Mouse (Mus musculus) hindbrain, embryonic 13.5 days (tissue): Measurements from ENCODE around the gene Polr2l. TPM values are rescaled to one million over a fixed set of nuclear protein-coding genes. Genes with fewer than 3 reads are reported as not detected.
A peak's percentile ranks its signal among the peaks of the same experiment; 100 is the strongest.

Experiments
- ATAC-seq: fragments of 200-750 bp; cut with Nextera tagmentation; 2 replicates; pipeline ENCODE4 v1.8.0; 2017; ENCODE audit warnings: moderate TSS enrichment; ENCODE audit not compliant: low FRiP score
- H3K27ac ChIP-seq: fragments of 300-500 bp; sonication (generic); 2 replicates; pipeline ENCODE4 v1.5.1; 2015; ENCODE audit warnings: inconsistent platforms, mild to moderate bottlenecking, moderate library complexity
- H3K27me3 ChIP-seq: fragments of 300-500 bp; sonication (generic); 2 replicates; pipeline ENCODE4 v1.6.1; 2015; ENCODE audit warnings: mild to moderate bottlenecking, inconsistent platforms
- H3K36me3 ChIP-seq: fragments of 300-500 bp; sonication (generic); 2 replicates; pipeline ENCODE4 v1.6.1; 2015; ENCODE audit warnings: mild to moderate bottlenecking, inconsistent platforms
- H3K4me1 ChIP-seq: fragments of 300-500 bp; sonication (generic); replicated peaks from 2 replicates; pipeline ENCODE4 v1.6.1; 2015; ENCODE audit warnings: inconsistent platforms
- H3K4me2 ChIP-seq: fragments of 300-500 bp; sonication (generic); 2 replicates; pipeline ENCODE4 v1.6.1; 2015; ENCODE audit warnings: inconsistent platforms, mild to moderate bottlenecking, moderate library complexity
- H3K4me3 ChIP-seq: fragments of 300-500 bp; sonication (generic); 2 replicates; pipeline ENCODE4 v1.5.1; 2015; ENCODE audit warnings: mild to moderate bottlenecking, inconsistent platforms
- H3K9ac ChIP-seq: fragments of 300-500 bp; sonication (generic); 2 replicates; pipeline ENCODE4 v1.6.1; 2015; ENCODE audit warnings: mild to moderate bottlenecking, inconsistent platforms
- H3K9me3 ChIP-seq: fragments of 300-500 bp; sonication (generic); 2 replicates; pipeline ENCODE4 v1.6.1; 2016; ENCODE audit warnings: inconsistent platforms
- WGBS: fragments of 180-500 bp; shearing (Covaris S2); methylation state at CpG from one replicate; pipeline ENCODE4 v1.1.7; 2015; 5-methylcytosine and 5-hydroxymethylcytosine counted together
- polyA plus RNA-seq: library from polyadenylated mRNA; unstranded; fragments of >200 nt; fragmentation: Nextera tagmentation; extraction: Ambion mirVana; gene quantifications from 2 replicates; pipeline ENCODE4 v1.2.1, GENCODE M21; 2015

The Polr2l gene
- polyA plus RNA-seq, result 86.5 and 88.1 TPM in 2 replicates

DNA sequence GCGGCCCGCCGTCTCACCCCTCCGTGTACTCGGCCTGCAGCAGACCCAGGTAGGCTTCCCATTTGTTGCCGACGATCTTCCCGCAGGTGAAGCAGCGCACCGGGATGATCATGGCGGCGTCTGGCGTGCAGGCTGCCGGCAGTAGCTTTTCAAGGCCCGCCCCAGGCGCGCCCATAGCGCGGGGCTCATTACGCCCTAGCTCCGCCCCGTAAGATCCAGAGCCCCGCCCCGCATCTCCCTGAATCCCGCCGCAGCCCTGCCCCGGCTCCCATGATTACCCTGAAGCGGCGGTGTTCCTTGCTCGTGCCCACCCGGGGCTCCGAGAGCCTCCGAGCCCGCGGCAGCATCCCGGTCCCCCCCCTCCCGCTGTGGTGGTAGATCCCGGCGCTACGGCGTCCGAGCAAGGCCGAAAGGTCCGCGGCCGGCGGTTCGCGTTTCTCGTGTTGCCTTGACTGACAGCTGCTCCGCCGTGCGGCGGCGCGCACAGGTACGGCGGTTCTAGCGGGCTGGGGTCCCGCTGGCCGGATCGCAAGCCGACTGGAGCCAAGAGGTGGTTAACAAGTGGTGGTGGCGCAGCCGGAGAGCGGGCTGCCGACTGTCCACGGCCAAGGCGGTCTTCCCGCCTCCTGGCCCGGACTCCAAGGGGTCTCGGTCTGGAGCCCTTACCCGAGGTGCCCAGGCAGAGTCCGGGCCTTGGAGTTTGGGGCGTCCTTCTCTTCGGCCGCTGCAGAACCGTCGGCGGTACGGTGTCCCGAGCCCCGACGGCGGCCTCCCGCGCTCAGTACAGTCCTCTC is at the start of gene Polr2l, which contains the start of gene Tspan4:
Gene Polr2l, minus strand, starts transcription at position 122 of the 794 bp plus-strand sequence.
Gene Tspan4, plus strand, starts transcription at position 230 of the 794 bp plus-strand sequence.
- Histone ChIP-seq H3K27me3 (peaks cover 30% of the 10 kb centered on the region), H3K9ac (peak within 1 kb of the TSS; percentile 84), H3K4me3 (peak within 1 kb of the TSS; percentile 63), H3K36me3 (peaks cover 25% of the 10 kb centered on the region), H3K27ac (peak within 1 kb of the TSS; percentile 88), H3K4me1 (peaks cover 43% of the 10 kb centered on the region), H3K9me3 (no peaks in the 10 kb centered on the region), H3K4me2 (peak within 1 kb of the TSS; percentile 85)
- WGBS, result under 1% methylated on average over 85 of the region's 87 CpGs
- ATAC-seq, result peak; percentile 83

DNA sequence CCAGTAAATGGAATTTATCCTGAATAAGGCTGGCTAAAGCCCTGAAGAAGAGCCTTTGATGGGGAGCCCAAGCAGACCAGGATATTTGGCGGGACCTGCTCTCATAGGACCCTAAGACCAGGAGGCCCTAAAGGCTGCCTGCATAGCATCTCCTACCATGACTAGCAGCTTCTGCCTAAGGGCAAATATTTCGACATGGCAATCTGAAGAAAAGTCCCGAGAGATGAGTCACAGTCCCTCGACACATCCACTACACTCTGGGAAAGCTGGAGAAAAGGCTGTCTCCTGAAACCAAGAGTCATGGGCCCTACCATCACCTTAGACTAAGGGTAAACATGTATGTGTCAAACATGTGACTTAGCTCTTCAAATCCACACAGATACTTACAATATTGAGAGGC is 49.3 kb upstream of the Polr2l start:
- H3K9ac ChIP-seq, result no peak overlapping the region
- H3K27ac ChIP-seq, result no peak overlapping the region
- H3K36me3 ChIP-seq, result peaks cover 61% of the 10 kb centered on the region

DNA sequence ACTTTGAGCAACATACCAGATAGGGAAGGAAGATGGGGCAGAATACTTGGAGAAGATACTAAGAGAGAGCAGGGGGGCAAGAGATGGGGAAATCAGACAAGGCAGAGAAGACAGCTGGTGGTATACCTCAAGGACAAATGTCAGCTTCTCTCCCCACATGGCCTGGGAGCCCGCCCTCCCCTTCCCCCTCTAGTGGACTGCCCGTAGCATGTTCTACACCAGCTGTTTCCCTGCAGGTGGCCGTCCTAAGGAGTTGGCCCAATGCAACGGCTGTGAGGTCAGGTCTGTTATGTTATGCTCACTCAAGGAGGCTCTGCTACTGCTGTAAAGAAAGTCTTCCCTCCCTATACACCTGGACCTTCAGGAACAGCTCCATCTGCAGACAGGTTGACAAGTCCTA is 48.1 kb upstream of the Polr2l start:
- H3K9ac ChIP-seq, result no peak overlapping the region
- H3K36me3 ChIP-seq, result peaks cover 60% of the 10 kb centered on the region
- H3K4me2 ChIP-seq, result no peak overlapping the region
- WGBS, result 48% methylated on average over 4 of the region's 4 CpGs
- ATAC-seq, result no peak
- H3K9me3 ChIP-seq, result no peaks in the 10 kb centered on the region
- peaks cover 5% of the 10 kb centered on the region; the same call in 1 of the 2 replicates for H3K4me1 ChIP-seq
- H3K4me3 ChIP-seq, result no peak overlapping the region
- no peaks in the 10 kb centered on the region for H3K27me3 ChIP-seq
- no peak overlapping the region for H3K27ac ChIP-seq

More for the DNA sequence above, 49.3 kb upstream of the Polr2l start:
- H3K4me2 ChIP-seq, result no peak overlapping the region
- no peak overlapping the region for H3K4me3 ChIP-seq
- no peaks in the 10 kb centered on the region for H3K27me3 ChIP-seq
- H3K4me1 ChIP-seq, result peaks cover 5% of the 10 kb centered on the region; the same call in 1 of the 2 replicates
- 88% methylated on average over 4 of the region's 4 CpGs for WGBS
- H3K9me3 ChIP-seq, result no peaks in the 10 kb centered on the region
- no peak for ATAC-seq

DNA sequence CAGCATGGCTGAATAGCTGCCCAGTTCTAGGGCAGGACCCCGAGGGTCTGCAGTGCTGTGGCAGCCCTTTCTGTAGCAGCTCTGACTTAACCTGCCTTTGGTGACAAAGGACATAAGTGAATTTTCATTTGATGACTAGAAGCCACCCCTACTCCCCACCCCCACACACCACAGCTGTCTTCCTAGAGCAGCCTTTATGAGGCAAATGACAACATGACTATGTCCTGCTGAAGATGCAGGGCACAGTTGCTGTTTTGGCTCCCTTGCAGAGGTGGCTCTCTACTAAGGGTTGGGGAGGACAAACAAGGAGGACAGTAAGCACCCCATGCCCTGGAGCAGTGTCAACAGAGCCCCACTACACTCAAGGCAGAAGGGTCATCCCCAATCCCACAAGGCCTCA is 44.9 kb upstream of the Polr2l start:
- Histone ChIP-seq H3K9ac (no peak overlapping the region), H3K36me3 (peaks cover 68% of the 10 kb centered on the region)

DNA sequence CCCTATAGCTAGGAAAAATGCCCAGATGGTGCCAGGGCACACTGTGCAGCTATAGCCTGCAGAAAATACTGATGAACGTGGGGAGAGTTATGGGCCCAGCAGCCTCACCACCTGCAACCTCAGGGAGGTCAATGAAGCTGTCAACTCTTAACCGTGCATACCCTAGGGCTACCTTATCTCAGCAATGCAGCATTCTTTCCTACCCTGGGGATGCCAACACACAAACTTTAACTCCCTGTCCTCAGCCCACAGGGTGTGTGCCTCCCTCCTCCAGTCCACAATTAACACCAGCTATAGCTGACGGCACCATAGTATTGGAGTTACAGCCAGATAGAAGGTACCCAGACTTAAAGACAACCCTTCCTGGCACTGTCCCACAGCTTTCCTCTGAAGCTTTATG is 44.0 kb upstream of the Polr2l start:
- Histone ChIP-seq H3K4me1 (no peaks in the 10 kb centered on the region; the same call in 1 of the 2 replicates), H3K27me3 (no peaks in the 10 kb centered on the region), H3K9ac (no peak overlapping the region), H3K36me3 (peaks cover 74% of the 10 kb centered on the region), H3K4me3 (no peak overlapping the region), H3K4me2 (no peak overlapping the region), H3K9me3 (no peaks in the 10 kb centered on the region), H3K27ac (no peak overlapping the region)
- WGBS, result 72% methylated on average over 3 of the region's 3 CpGs
- no peak for ATAC-seq

More for the DNA sequence above, 44.9 kb upstream of the Polr2l start:
- WGBS, result 76% methylated on average over 1 of the region's 1 CpGs
- no peak overlapping the region for H3K4me2 ChIP-seq
- ATAC-seq, result no peak
- H3K4me3 ChIP-seq, result no peak overlapping the region
- peaks cover 1% of the 10 kb centered on the region; the same call in 1 of the 2 replicates for H3K4me1 ChIP-seq
- no peaks in the 10 kb centered on the region for H3K9me3 ChIP-seq
- H3K27me3 ChIP-seq, result no peaks in the 10 kb centered on the region
- no peak overlapping the region for H3K27ac ChIP-seq

DNA sequence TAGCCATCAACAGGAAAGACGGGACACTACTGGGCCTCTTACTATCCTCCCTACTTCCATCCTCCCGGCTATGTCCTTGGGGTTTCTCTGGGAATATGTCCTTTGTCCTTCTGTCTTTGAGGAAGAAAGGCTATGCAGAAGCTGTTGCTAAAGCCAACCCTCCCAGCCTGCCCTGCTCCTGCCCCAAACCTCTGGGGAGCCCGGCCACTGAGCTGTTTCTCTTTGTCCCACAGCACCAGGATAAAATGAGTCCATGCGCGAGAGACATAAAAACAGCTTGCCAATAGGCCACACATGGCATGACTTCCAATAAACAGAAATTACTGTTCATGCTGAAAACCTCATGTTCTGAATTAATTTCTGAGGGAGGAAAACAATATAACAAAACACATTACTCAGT is 43.4 kb upstream of the Polr2l start:
- Histone ChIP-seq H3K4me2 (no peak overlapping the region), H3K4me3 (no peak overlapping the region), H3K4me1 (no peaks in the 10 kb centered on the region; the same call in 1 of the 2 replicates), H3K27me3 (no peaks in the 10 kb centered on the region), H3K36me3 (peaks cover 80% of the 10 kb centered on the region), H3K9ac (no peak overlapping the region), H3K9me3 (no peaks in the 10 kb centered on the region), H3K27ac (0 out of 2 replicates have a peak overlapping the region, but pooled peaks have one; percentile 12)
- no peak for ATAC-seq
- WGBS, result 80% methylated on average over 5 of the region's 5 CpGs

DNA sequence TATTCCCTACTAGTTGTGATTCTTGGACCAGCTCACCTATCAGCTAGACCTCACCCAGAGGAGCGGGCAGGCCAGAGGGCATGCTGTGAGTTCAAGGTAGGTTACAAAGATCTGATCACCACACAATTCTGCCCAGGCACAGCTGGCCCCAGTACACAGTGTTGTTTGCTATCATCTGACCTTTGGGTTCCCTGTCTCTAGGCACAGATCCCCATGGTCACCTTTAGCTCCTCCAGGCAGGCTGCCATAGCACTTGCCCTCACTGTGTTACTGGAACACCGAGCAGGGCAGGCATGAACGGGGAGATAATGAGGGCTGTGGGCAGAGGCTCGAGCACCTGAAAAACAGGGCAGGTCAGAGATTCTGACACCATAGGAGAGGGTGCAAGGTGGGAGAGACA is 42.7 kb upstream of the Polr2l start:
- 89% methylated on average over 4 of the region's 4 CpGs for WGBS
- Histone ChIP-seq H3K4me1 (no peaks in the 10 kb centered on the region; the same call in 1 of the 2 replicates), H3K4me2 (no peak overlapping the region), H3K36me3 (peaks cover 83% of the 10 kb centered on the region), H3K9me3 (no peaks in the 10 kb centered on the region), H3K27me3 (no peaks in the 10 kb centered on the region), H3K4me3 (no peak overlapping the region), H3K27ac (no peak overlapping the region), H3K9ac (no peak overlapping the region)
- ATAC-seq, result no peak

DNA sequence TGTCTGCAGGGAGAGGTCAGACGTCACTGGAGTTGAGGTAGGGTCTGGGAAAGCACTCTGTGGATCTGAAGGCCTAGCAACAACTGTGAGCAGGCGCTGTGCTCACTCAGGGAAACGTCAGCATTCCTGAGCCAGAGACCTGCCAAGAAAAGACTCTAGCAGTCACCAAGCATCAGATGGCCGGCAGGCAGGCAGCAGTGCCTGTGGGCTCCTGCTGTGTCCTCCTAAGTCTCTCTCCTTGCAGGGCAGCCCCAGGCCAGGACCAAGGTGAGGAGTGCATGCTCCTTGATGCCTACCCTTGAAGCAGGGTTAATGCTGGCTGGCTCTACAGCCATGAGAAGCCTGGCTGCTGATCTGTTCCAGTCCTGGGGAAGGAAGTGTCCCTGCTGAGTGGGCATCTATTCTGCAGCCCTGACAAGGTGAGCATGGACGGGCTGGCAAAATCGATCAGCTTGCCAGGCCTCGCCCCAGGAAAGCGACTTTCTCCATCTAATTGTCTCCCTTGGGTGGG is 35.8 kb upstream of the Polr2l start:
- Histone ChIP-seq H3K4me2 (no peak overlapping the region), H3K36me3 (peaks cover 64% of the 10 kb centered on the region), H3K9ac (no peak overlapping the region), H3K4me1 (no peaks in the 10 kb centered on the region), H3K27ac (no peak overlapping the region), H3K4me3 (no peak overlapping the region), H3K27me3 (no peaks in the 10 kb centered on the region), H3K9me3 (no peaks in the 10 kb centered on the region)
- no peak for ATAC-seq
- WGBS, result 73% methylated on average over 8 of the region's 8 CpGs

DNA sequence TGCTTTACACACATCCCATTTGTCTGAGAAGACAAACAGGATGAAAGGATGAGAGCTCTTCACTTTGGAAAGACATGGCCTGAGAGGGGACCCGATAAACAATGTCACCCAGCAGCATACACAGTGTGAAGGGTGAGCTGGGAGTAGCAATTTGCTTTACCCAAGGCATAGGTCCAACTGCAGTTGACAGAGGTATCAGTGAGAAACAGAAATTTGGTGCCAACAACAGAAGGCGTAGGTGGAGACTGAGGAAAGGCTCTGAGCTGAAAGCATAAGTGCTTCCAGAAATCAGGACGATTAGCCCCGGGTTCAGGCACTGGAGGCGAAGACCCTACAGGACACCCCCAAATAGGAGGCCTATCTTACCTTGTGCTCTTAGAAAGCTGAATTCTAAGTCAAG is 35.3 kb upstream of the Polr2l start:
- H3K4me1 ChIP-seq, result no peaks in the 10 kb centered on the region
- H3K9ac ChIP-seq, result no peak overlapping the region
- H3K27me3 ChIP-seq, result no peaks in the 10 kb centered on the region
- H3K36me3 ChIP-seq, result peaks cover 58% of the 10 kb centered on the region
- no peaks in the 10 kb centered on the region for H3K9me3 ChIP-seq
- 92% methylated on average over 5 of the region's 5 CpGs for WGBS
- no peak overlapping the region for H3K4me2 ChIP-seq
- no peak for ATAC-seq
- H3K4me3 ChIP-seq, result no peak overlapping the region
- H3K27ac ChIP-seq, result no peak overlapping the region

DNA sequence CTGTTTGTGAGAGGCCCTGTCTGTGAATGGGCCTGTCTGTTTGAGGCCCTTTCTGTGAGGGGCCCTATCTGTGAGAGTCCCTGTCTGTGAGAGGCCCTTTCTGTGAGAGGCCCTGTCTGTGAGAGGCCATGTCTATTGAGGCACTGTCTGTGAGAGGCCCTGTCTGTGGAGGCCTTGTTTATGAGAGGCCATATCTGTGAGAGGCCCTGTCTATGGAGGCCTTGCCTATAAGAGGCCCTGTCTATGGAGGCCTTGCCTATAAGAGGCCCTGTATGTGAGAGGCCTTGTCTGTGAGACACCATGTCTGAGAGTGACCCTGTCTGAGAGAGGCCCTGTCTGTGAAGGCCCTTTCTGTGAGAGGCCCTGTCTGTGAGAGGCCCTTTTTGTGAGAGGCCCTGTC is 33.2 kb upstream of the Polr2l start:
- Histone ChIP-seq H3K36me3 (peaks cover 45% of the 10 kb centered on the region), H3K9ac (no peak overlapping the region), H3K4me3 (no peak overlapping the region), H3K27me3 (no peaks in the 10 kb centered on the region), H3K27ac (peak overlapping the region; percentile 30), H3K4me2 (no peak overlapping the region), H3K4me1 (no peaks in the 10 kb centered on the region), H3K9me3 (no peaks in the 10 kb centered on the region)
- no peak for ATAC-seq

DNA sequence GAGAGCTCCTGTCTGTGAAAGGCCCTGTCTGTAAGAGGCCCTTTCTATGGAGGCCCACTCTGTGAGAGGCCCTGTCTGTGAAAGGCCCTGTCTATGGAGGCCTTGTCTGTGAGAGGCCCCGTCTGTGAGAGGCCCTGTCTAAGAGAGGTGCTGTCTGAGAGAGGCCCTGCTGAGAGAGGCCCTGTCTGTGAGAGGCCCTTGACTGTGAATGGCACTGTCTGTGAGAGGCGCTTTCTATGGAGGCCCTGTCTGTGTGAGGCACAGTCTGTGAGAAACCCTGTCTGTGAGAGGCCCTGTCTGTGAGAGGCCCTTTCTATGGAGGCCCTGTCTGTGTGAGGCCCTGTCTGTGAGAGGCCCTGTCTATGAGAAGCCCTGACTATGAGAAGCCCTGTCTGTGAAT is 31.3 kb upstream of the Polr2l start:
- H3K36me3 ChIP-seq, result peaks cover 45% of the 10 kb centered on the region
- no peaks in the 10 kb centered on the region for H3K27me3 ChIP-seq
- no peak for ATAC-seq
- H3K27ac ChIP-seq, result no peak overlapping the region
- no peak overlapping the region for H3K4me3 ChIP-seq
- no peak overlapping the region for H3K9ac ChIP-seq
- 78% methylated on average over 2 of the region's 2 CpGs for WGBS
- no peaks in the 10 kb centered on the region for H3K4me1 ChIP-seq
- no peak overlapping the region for H3K4me2 ChIP-seq
- no peaks in the 10 kb centered on the region for H3K9me3 ChIP-seq

DNA sequence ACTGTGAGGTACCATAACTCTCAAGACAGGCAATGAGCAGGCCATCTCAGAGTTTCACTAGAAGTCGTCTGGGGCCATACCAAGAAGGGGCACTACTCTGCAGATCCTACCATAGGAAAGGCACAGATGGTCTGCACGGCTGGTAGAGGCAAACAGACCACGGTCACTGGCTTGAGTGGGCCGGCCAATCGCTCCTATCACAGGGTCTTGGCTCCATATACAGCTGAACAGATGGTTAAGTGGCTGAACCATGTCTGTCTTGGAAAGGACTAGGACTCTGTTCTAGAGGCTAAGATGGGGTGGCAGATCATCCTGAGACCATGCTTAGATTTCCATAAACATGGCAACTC is 27.6 kb upstream of the Polr2l start:
- Histone ChIP-seq H3K27me3 (no peaks in the 10 kb centered on the region), H3K4me2 (no peak overlapping the region), H3K36me3 (peaks cover 48% of the 10 kb centered on the region), H3K4me1 (no peaks in the 10 kb centered on the region), H3K9ac (no peak overlapping the region), H3K9me3 (no peaks in the 10 kb centered on the region), H3K27ac (no peak overlapping the region), H3K4me3 (no peak overlapping the region)
- ATAC-seq, result no peak
- 92% methylated on average over 5 of the region's 5 CpGs for WGBS
